Mouse (Mus musculus) T-cell, adult 2 months (primary cell): ENCODE results near the gene Dlg5.

Source experiments
- DNase-seq: peaks from one replicate; pipeline ENCODE4 v3.0.0; 2022; ENCODE audit warnings: low spot score

Gene Dlg5

DNA sequence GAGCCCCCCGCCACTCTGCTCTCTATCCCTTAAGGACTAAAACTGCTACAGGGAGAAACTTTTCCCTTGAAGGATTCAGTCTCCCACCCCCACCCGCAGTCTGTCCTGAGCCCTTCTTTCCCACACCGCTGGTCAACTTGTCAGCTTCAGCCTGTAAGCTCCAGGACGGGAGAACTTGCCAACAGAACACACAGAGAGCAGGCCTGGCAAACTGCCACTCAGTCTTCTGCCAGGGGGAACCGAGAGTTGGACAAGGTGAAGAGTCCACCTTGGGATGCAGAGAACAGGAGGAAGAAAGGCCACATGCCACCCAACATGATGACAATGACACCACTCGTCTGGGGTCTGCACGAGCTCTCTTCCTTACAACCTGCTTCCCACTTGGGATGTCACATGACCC lies 56.1 kb downstream of the Dlg5 start:
- DNase-seq = no peak

DNA sequence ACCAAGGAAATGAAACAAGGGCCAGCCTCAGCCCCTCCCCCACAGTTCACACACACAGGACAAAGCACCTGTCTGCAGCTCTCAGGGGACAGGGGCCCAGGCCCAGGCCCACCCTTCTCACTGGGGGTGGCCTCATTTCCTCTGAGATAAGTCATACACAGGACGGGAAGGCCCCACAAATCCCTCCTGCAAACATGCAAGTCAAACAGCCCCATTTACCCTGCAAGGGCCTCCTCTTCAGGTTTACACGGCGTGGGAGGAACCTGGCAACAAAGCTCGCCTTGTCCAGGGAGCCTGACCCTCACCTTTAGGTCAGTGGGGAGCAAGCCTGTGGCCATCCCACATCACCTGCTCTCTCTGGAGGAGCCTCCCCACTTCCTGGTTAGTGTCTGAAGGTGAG lies 60.2 kb downstream of the Dlg5 start:
- DNase-seq = no peak

DNA sequence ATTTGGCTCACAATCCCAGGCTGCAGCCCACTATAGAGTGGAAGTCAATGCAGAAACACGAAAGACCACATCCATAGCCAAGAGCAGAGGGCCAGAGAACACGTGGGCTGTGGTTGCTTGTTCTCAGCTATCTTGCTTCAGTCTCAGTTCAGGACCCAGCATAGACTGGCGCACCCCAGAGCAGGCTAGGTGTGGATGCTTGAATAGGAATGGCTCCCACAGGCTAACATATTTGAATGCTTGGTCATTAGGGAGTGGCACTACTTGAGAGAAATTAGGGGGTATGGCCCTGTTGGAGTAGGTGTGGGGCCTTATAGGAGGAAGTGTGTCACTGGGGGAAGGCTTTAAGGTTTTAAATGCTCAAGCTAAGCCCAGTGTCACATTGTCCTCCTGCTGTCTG lies 62.8 kb downstream of the Dlg5 start:
- DNase-seq = no peak

GRCm38 (mm10) chr14:24181811-24182506 lies 63.8 kb downstream of the Dlg5 start:
- no peak for DNase-seq

- no peak for DNase-seq
Measured at GRCm38 (mm10) chr14:24179466-24179991, 66.2 kb downstream of the Dlg5 start.

DNA sequence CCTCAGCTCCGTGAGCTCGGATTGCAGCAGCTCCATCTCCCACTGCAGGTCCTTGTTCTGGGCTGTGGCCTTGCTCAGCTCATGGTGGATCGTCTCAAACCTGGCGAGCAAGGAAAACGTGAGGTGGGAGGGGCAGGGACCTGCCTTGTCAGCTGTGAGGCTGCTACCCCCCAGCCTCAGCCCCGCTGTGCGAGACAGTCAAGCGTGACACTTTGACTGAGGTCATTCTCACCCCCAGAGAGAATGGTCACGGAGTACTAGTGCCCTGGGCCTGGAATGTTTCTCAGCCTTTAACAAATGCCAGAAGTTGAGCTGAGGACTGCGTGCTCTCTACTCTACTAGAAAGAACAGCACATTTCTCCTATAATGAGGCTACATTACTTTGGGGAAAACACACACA lies 69.1 kb downstream of the Dlg5 start:
- DNase-seq = no peak

- no peak for DNase-seq
Measured at GRCm38 (mm10) chr14:24173326-24173725, 72.4 kb downstream of the Dlg5 start.

- no peak for DNase-seq
Measured at GRCm38 (mm10) chr14:24171639-24172311, 73.9 kb downstream of the Dlg5 start.

DNA sequence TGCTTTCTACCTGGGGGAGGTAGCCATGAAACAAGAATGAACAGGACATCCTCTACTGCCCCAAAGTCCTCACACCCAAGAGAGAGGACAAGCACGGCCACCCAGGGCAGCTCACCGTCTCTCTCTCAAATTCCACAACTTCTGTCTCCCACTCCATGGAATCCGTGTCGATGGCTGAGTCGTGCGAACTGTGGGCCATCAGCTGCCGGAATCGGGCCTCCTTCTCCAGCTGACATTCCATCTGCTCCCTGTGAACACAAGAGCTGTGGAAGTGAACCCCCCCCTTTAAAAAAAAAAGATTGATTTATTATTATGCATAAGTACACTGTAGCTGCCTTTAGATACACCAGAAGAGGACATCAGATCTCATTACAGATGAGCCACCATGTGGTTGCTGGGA lies 79.7 kb downstream of the Dlg5 start:
- DNase-seq = no peak

DNA sequence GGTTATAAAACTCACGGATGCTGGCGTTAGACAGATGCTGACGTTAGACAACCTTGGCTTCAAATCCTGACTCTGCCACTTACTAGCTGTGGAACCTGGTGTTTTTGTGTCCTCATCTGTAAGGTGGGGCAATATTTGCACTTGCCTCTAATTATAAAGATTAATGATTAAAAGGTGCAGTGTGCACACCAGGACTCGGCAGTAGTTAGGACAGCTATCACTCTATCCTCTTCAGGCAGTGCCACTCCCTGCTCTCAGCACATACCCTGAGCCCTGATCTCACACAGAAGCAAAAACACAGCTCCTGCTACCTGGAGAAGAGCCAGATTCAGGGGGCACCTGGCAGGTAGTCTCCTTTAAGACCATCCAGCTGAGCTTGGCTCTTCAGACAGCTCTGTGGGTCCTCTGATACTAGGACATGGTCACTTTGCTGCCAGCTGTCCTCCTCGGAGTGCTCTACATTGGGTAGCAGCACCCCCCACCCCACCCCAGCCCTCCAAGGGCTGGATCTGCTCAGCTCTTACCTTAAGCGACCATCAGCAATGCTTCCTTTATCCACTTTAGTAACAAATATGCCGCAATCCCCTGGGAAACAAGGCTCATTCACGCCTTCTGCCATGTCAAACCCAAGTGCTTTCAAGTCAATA lies 80.9 kb downstream of the Dlg5 start:
- no peak for DNase-seq

DNA sequence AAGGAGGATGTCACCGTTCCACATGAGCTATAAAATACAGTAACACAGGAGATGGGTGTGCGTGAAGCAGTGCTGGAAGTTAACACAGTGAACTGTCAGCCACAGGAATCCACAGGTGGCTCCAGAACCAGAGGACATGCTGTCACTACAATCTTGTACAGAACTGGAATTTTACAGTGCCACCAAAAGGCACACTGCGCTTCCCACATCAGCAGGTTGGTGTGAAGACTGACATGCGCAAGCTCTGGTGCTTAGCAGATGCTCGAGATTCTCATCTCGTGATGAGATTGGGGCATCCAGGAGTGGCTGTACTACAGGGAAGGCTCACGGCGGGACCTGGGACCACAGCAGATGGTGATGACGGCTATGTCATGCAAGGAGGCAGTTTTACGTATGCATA lies 82.9 kb downstream of the Dlg5 start:
- DNase-seq = no peak

DNA sequence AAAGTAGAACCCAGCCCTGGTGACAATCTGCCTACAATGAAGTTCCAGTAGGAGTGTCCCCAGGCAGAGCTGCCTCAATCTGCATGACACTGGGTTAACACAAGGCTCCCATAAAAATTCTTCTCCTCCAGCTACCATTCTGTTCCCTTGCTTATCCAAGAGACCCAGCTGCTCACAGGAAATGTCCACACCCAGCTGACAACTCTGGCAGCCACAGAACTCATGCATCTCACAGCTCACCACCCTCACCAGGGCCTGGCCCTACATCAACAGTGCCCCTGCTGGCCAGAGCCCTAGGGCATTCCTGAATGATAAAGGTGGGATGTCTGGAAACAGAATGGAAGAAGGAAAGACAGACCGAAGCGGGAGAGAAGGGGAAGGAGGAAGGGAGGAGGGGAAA lies 96.8 kb downstream of the Dlg5 start:
- DNase-seq = no peak

DNA sequence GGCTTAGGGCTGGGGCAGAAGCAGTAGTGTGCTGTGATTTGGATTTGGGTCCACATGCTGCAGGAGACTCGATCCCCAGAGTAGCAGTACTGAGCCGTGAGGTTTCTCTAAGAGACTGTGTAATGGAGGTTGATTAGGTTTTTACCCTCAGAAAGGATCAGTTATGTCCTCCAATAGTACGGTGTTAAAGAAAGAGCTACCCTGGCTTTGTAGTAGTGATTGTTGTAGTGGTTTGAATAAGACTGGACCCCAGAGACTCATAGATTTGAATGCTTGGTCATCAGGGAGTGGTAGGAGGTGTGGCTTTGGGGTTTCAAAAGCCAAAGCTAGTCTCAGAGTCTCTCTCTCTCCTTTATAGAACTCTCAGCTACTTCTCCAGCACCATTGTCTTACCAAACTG lies 100.9 kb downstream of the Dlg5 start:
- DNase-seq = no peak

GRCm38 (mm10) chr14:24144421-24144820 lies 101.3 kb downstream of the Dlg5 start:
- DNase-seq = no peak

GRCm38 (mm10) chr14:24142926-24143430 lies 102.7 kb downstream of the Dlg5 start:
- DNase-seq = no peak

DNA sequence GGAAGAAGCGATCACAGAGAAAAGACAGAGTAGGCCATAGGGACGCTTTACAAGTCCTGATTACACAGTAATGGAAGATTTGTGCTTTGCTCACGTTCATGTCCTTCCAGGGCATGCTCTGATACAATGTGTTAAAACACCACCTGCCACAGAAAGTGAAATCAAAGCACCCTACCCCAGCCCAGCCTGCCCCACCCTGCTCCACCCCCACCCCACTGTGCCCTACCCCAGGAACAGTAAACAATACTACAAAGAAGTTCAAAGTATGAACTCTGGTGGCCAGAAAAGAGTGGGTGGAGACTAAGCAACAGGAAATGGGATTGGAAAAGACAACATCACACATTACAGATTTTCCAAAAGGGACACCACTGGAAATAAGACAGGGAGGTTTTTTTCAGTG lies 104.0 kb downstream of the Dlg5 start:
- no peak for DNase-seq

GRCm38 (mm10) chr14:24140297-24140812 lies 105.4 kb downstream of the Dlg5 start:
- DNase-seq = no peak

DNA sequence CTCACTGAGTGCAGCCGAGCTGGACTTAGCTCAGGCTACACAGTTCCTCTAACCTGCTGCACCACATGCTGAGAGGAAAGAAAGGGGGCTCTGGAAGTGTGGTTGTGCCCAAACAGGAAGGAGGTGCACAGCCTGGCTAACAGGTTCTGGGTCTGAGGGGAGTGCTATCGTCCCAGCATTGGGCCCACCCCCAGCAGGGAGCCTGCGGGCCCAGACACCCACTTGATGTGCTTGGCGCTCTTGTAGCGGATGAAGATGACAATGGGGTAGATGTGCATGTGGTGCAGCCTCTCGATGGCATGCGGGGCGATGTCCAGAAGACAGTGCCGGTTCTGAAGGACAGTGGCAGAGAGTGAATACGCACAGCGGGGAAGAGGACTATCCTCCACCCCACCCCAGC lies 108.8 kb downstream of the Dlg5 start:
- DNase-seq = no peak

DNA sequence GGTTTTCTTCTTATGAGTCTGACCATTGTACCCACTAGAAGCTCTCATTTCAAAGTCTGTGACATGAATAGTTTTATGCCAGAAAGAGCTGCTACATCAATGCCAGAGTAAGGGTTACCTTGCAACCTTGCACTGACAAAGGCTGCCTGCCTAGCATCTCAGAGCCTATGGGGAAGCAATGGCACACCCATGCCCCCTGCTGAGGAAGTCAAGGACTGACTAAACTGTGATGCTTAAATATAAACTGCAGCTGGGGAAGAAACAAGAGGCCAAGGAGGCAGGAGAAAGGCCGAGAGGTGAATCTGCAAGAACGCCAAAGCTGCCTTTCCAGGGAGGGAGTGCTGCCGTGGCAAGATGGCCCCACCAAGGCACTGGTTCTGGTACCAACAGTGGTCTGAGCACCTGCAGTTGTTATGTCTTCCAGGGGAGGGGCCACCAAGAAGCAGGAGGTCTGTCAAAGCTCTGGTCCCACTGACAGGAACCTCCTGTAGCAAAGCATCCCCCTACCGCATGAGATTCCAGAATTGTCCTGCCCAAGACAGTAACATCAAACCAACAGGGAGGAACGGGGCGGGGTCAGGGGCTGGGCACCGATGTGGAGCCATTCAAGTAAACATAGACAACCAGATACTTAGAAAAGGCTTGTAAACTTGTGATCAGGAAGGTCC lies 111.0 kb downstream of the Dlg5 start:
- no peak for DNase-seq

- DNase-seq = no peak
Measured at GRCm38 (mm10) chr14:24133801-24134200, 111.9 kb downstream of the Dlg5 start.

- no peak for DNase-seq
Measured at GRCm38 (mm10) chr14:24132092-24132491, 113.6 kb downstream of the Dlg5 start.

DNA sequence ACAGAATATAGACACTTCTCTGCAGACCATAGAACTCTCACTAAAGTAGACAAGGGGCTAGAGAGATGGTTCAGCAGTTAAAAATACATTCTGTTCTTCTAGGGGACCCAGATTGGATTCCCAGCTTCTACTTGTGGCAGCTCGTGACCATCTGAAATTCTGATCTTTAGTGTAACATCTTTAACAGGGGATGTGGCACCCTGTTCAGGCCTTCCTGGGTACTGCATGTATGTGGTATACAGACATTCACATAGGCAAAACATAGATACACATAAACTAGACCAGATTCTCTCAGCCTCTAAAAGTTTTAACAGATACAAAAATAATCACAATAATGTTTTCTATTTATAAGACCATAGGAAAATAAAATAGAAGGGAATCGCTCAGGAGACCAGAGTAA lies 120.7 kb downstream of the Dlg5 start:
- no peak for DNase-seq
